Mouse (Mus musculus) liver, postnatal 0 days (tissue): ENCODE data around the gene Kcnn3.

ENCODE experiments used
- CTCF ChIP-seq: sonication (generic); IDR thresholded peaks from 2 replicates; pipeline ENCODE4 v1.5.1; 2016; ENCODE audit warnings: antibody characterized with exemption, low read depth
- EP300 ChIP-seq: IDR thresholded peaks from 2 replicates; pipeline ENCODE4 v1.6.1; 2016; ENCODE audit warnings: antibody characterized with exemption, low read depth, mild to moderate bottlenecking

DNA sequence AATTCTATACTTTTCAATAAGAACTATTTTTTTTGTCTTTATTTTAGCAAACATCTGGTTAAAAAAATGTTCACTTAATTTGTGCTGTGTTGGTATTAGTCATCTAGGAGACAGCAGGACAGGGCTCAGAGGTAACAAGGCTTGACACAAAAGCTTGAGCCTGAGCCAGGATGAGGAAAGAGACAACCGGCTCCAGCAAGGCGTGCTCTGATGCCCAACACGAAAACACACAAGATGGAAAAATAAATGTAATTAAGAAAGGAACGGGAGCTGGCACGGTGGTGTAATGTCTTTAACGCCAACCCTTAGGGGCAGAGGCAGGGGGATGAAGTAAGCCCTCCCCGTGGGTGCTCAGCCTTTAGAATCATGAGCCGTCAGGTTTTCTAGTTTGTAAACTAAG is 33.9 kb upstream of the Kcnn3 start:
- TF ChIP-seq CTCF = no peak
- TF ChIP-seq EP300 = no peak
